Mouse (Mus musculus): ENCODE results near the gene Olfr1426.
"Not testable (repeated sequence)": the region's sequence is repeated elsewhere in the genome, so short reads cannot be mapped to it uniquely, and the experiment has no call there.

The Olfr1426 gene

GRCm38 (mm10) chr19:12091913-12092312 is at the start of gene Olfr1426:
Gene Olfr1426 (minus strand): TSS chr19:12092013.
- DNase-seq (ENCODE audit: low spot score) = no peak

- DNase-seq (ENCODE audit: low spot score) = peak; percentile 58
These were observed 42.5 kb upstream of the Olfr1426 start for GRCm38 (mm10) chr19:12134289-12134688.

GRCm38 (mm10) chr19:12123103-12123502 is 31.3 kb upstream of the Olfr1426 start, which contains the start of gene Olfr76:
Gene Olfr76 (minus strand): TSS chr19:12123203.
- no peak for DNase-seq (ENCODE audit: low spot score)

- no peak for DNase-seq (ENCODE audit: low spot score)
These were observed 24.7 kb upstream of the Olfr1426 start for GRCm38 (mm10) chr19:12116464-12116863.

GRCm38 (mm10) chr19:12115797-12116196 is 24.0 kb upstream of the Olfr1426 start, which contains the start of gene Olfr1428:
Gene Olfr1428 (minus strand): TSS chr19:12115897.
- DNase-seq (ENCODE audit: low spot score) = no peak

- no peak for DNase-seq (ENCODE audit: low spot score)
These were observed 22.0 kb upstream of the Olfr1426 start for GRCm38 (mm10) chr19:12113807-12114206.

- no peak for DNase-seq (ENCODE audit: low spot score)
These were observed 12.7 kb upstream of the Olfr1426 start for GRCm38 (mm10) chr19:12104541-12104940.

GRCm38 (mm10) chr19:12103234-12103633 is 11.4 kb upstream of the Olfr1426 start, which contains the start of gene Olfr1427:
Gene Olfr1427 (minus strand): TSS chr19:12103334.
- DNase-seq (ENCODE audit: low spot score) = no peak

- not testable (repeated sequence) for DNase-seq (ENCODE audit: low spot score)
These were observed 14.2 kb downstream of the Olfr1426 start, which contains the start of gene Olfr1425 for GRCm38 (mm10) chr19:12077631-12078030. Gene Olfr1425 (minus strand): TSS chr19:12077731.

GRCm38 (mm10) chr19:12069546-12069945 is 22.3 kb downstream of the Olfr1426 start:
- not testable (repeated sequence) for DNase-seq (ENCODE audit: low spot score)

GRCm38 (mm10) chr19:12067806-12068205 is 24.0 kb downstream of the Olfr1426 start:
- not testable (repeated sequence) for DNase-seq (ENCODE audit: low spot score)

- not testable (repeated sequence) for DNase-seq (ENCODE audit: low spot score)
These were observed 29.2 kb downstream of the Olfr1426 start, which contains the start of gene Olfr1424 for GRCm38 (mm10) chr19:12062582-12062981. Gene Olfr1424 (minus strand): TSS chr19:12062682.

GRCm38 (mm10) chr19:12043163-12043562 is 48.6 kb downstream of the Olfr1426 start:
- DNase-seq (ENCODE audit: low spot score) = no peak

GRCm38 (mm10) chr19:12041217-12041616 is 50.6 kb downstream of the Olfr1426 start, which contains the start of gene Olfr1423:
Gene Olfr1423 (minus strand): TSS chr19:12041317.
- DNase-seq (ENCODE audit: low spot score) = no peak

GRCm38 (mm10) chr19:12037727-12038126 is 54.1 kb downstream of the Olfr1426 start:
- no peak for DNase-seq (ENCODE audit: low spot score)

All from retina, embryonic 14.5 days (tissue).